Mouse (Mus musculus) ES-E14 (cell line): ENCODE data around the gene Lamb3.

Experiments
- CHD2 ChIP-seq: IDR thresholded peaks from 2 replicates; pipeline ENCODE4 v1.6.1; 2014; ENCODE audit warnings: mild to moderate bottlenecking, low read depth, low read length, inconsistent platforms
- HCFC1 ChIP-seq: IDR thresholded peaks from 2 replicates; pipeline ENCODE4 v1.6.1; 2012; ENCODE audit warnings: low read length, inconsistent platforms, borderline replicate concordance; ENCODE audit not compliant: insufficient read depth
- ZC3H11A ChIP-seq: IDR thresholded peaks from 2 replicates; pipeline ENCODE4 v1.6.1; 2012; ENCODE audit warnings: low read depth, mild to moderate bottlenecking, inconsistent platforms, low read length, borderline replicate concordance
- ZNF384 ChIP-seq: IDR thresholded peaks from 2 replicates; pipeline ENCODE4 v1.6.1; 2012; ENCODE audit warnings: low read depth, low read length, inconsistent platforms

DNA sequence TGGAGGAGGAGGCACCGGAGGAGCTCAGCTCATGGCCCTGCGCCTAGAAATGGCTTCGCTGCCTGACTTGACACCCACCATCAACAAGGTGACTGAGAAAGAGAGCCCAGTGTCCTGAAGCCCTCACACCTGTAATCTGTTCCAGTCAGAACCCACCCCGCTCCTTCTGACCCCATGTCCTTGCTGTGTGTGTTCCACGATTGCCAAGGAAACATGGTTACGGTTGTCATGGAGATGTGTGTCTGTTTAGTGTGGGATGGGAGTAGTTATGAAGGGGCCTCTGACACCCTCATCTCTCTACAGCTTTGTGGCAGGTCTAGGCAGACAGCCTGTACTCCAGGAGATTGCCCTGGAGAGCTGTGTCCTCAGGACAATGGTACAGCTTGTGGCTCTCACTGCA, 127.0 kb downstream of the Lamb3 start:
- TF ChIP-seq CHD2 (no peak), ZNF384 (no peak), HCFC1 (no peak), ZC3H11A (no peak)
